In the genomic region with DNA sequence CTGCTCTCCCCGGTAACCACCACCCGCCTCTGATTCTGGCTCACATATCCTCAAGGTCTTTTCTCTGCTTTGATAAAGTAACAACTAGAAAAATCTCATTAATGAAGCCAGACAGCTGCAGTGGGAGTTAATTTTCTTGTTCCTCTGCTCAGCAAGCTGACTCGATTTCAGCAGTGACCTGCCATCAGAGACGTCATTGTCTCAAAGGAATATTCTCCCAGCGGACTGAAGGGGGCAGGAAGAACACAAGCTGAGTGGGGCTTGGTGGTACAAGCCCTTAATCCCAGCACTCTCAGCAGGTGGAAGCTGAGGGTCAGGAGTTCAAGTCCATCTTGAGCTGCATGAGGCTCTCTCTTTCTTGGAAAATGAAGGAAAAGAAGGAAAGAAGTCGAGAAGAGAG, we compare ENCODE assay signal across 13 mouse cellular contexts.
DNase-seq lines count a peak whose midpoint lies in the region; TF ChIP-seq lines count a peak whose summit lies in the region.
"Had no signal": no experiment of that assay in that cellular context is flagged by ENCODE, and none has a peak within 500 bp of the region (broad histone marks: within the 10 kb centered on the region; RNA-seq: fewer than 3 reads in every experiment).

No protein-coding gene starts in this region.

- intact Hi-C loops in heart, adult 2 months (cut with DNase I), result no loop called here
- intact Hi-C loops in left cerebral cortex, adult 2 months (cut with DNase I), result no loop called here

- no peaks in the 10 kb centered on the region for H3K79me2 ChIP-seq in heart, adult 2 months (replicated peaks; ENCODE audit: control insufficient read depth, insufficient read depth, low read length)

- WGBS in heart, adult 2 months, result 41% methylated on average over 6 of the region's 6 CpGs

- no peak for DNase-seq in heart, adult 2 months
- no peak for DNase-seq in heart, postnatal 4 days
- DNase-seq in left cerebral cortex, adult 2 months (ENCODE audit: extremely low spot score in 1 of 2, low spot score in 2 of 2), result no peak
- no peak for DNase-seq in left cerebral cortex, adult 11 months (ENCODE audit: low spot score)
- DNase-seq in brain, adult 2 months (ENCODE audit: low read depth, low spot score), result peak; percentile 54
- peak; percentile 48 for DNase-seq in testis, postnatal 14 days (ENCODE audit: low spot score)
- no peak for DNase-seq in frontal cortex, postnatal 10 days (ENCODE audit: low spot score in 2 of 2)
- DNase-seq: adrenal gland, postnatal 10 days; cerebellum, adult 9-10 months; lung, embryonic 14.5 days had no signal

- H3K4me3 ChIP-seq in heart, adult 2 months, result no peak overlapping the region
- H3K4me3 ChIP-seq in left cerebral cortex, adult 2 months, result no peak overlapping the region
- H3K4me3 ChIP-seq: hindbrain, embryonic 12.5 days; limb, embryonic 15.5 days; stomach, embryonic 15.5 days had no signal

- no peaks in the 10 kb centered on the region for H3K27me3 ChIP-seq in heart, adult 2 months (ENCODE audit: control insufficient read depth, insufficient read depth, low read length)
- H3K27me3 ChIP-seq: hindbrain, embryonic 12.5 days; limb, embryonic 15.5 days; stomach, embryonic 15.5 days had no signal

- no peaks in the 10 kb centered on the region for H3K36me3 ChIP-seq in heart, adult 2 months (ENCODE audit: control insufficient read depth, insufficient read depth, low read length)
- H3K36me3 ChIP-seq: hindbrain, embryonic 12.5 days; limb, embryonic 15.5 days; stomach, embryonic 15.5 days had no signal

- H3K4me1 ChIP-seq in heart, adult 2 months (ENCODE audit: control insufficient read depth, insufficient read depth, low read length), result no peaks in the 10 kb centered on the region
- H3K4me1 ChIP-seq: limb, embryonic 15.5 days; stomach, embryonic 15.5 days had no signal

- TF ChIP-seq POLR2A in heart, adult 2 months (IDR thresholded peaks at IDR 0.05; ENCODE audit: insufficient read depth, low read depth, low read length), result no peak

- peak; percentile 39 for TF ChIP-seq CTCF in heart, adult 2 months (IDR thresholded peaks at IDR 0.05)
- peak; percentile 28 for TF ChIP-seq CTCF in left cerebral cortex, adult 2 months (IDR thresholded peaks at IDR 0.05)

- no peak overlapping the region for H3K9ac ChIP-seq in heart, adult 2 months (ENCODE audit: low read depth, low read length)
- H3K9ac ChIP-seq: hindbrain, embryonic 12.5 days; limb, embryonic 15.5 days; lung, embryonic 14.5 days; stomach, embryonic 15.5 days had no signal

- H3K27ac ChIP-seq in heart, adult 2 months, result no peak overlapping the region
- no peak overlapping the region for H3K27ac ChIP-seq in left cerebral cortex, adult 2 months
- H3K27ac ChIP-seq: hindbrain, embryonic 12.5 days; limb, embryonic 15.5 days; stomach, embryonic 15.5 days had no signal

- TF ChIP-seq EP300 in heart, adult 2 months (IDR thresholded peaks at IDR 0.05; ENCODE audit: insufficient read depth, low read depth, low read length), result no peak

Comparison
In these comparisons a context has a peak if more than half of its experiments do, and no peak if none do; other contexts are left out.
1. DNase-seq: peak in brain, adult 2 months (single experiment) and testis, postnatal 14 days (single experiment); none in heart, adult 2 months (0 of 2), heart, postnatal 4 days (single experiment), left cerebral cortex, adult 2 months (0 of 2), left cerebral cortex, adult 11 months (single experiment) and frontal cortex, postnatal 10 days (0 of 2).